Mouse (Mus musculus) small intestine, adult 2 months (tissue): Measurements from ENCODE around the gene Ago4.

Experiments
- CTCF ChIP-seq: fragments of 200-500 bp; IDR thresholded peaks from 2 replicates; pipeline ENCODE4 v1.5.1; 2012; ENCODE audit warnings: low read depth, mild to moderate bottlenecking, control low read depth, inconsistent platforms, low read length, moderate library complexity, mixed read lengths; ENCODE audit not compliant: insufficient replicate concordance, insufficient read length; ENCODE audit errors: extremely low read depth
- POLR2A ChIP-seq: fragments of 200-500 bp; IDR thresholded peaks from 2 replicates; pipeline ENCODE4 v1.6.1; 2012; ENCODE audit warnings: low read depth, mild to moderate bottlenecking, control low read depth, inconsistent platforms, low read length, moderate library complexity

DNA sequence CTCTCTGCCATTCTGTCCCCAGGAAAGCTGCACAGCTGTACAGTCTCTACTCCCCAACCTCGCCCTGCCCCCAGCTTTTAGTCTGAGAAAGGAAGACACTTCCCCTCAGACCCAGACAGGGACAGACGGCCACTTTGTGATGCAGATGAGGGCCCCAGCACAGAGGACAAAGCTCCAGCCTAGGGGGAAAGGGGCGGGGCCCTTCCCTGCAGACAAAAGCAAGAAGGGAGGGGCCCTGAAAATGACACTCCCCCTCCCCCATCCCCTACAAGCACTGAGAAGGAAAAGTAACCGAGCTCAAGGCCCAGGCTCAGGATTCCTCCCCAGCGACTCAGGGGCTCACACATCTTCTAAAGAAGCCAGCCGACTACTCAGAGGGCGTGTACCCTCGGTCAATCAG, 67.4 kb downstream of the Ago4 start:
- TF ChIP-seq POLR2A = no peak
- no peak for TF ChIP-seq CTCF
